Mouse (Mus musculus): ENCODE data around the gene Gin1.

DNA sequence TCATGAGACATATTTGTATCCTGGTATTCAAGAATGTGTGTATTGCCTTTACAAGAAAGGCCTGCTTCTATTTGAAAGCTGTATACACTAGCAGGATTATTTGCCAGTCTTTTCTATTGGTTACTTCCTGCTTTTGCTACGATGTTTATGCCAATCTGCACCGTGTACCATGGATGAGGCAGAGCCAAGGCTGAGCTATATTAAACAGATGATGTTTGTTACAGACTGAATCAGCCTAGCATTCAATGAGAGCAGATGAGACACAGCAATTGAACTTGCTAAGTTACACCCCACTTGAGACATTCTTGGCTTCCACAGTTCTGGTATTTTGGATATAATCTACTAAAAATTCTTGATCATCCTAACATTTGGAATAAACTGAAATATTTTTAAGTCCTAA is 57.6 kb downstream of the Gin1 start:
- no peak for TF ChIP-seq CTCF (IDR thresholded peaks at IDR 0.05; ENCODE audit: borderline replicate concordance, insufficient read depth, low read depth, low read length)
- no peak for TF ChIP-seq POLR2A (IDR thresholded peaks at IDR 0.05; ENCODE audit: borderline replicate concordance, insufficient read depth, low read length)
